Mouse (Mus musculus) bone marrow macrophage, adult 2 months (primary cell): ENCODE measurements around the gene Zbtb16. TPM values are rescaled to one million over a fixed set of nuclear protein-coding genes. Genes with fewer than 3 reads are reported as not detected.

Experiments
- H3K27ac ChIP-seq: 2 replicates; pipeline ENCODE4 v1.5.1; 2012; ENCODE audit warnings: low read depth, low read length; ENCODE audit not compliant: insufficient read depth
- H3K4me1 ChIP-seq: 2 replicates; pipeline ENCODE4 v1.6.1; 2012; ENCODE audit warnings: low read length; ENCODE audit not compliant: control insufficient read depth, insufficient read depth
- H3K4me3 ChIP-seq: 2 replicates; pipeline ENCODE4 v1.5.1; 2012; ENCODE audit warnings: mild to moderate bottlenecking, low read length, moderate library complexity; ENCODE audit not compliant: insufficient read depth
- CTCF ChIP-seq: IDR thresholded peaks from 2 replicates; pipeline ENCODE4 v1.5.1; 2012; ENCODE audit warnings: low read depth, mild to moderate bottlenecking, low read length, moderate library complexity
- POLR2A ChIP-seq: IDR thresholded peaks from 2 replicates; pipeline ENCODE4 v1.6.1; 2012; ENCODE audit warnings: mild to moderate bottlenecking, low read depth, low read length, borderline replicate concordance
- polyA plus RNA-seq: library from polyadenylated mRNA; stranded (reverse); fragments of >200 nt; gene quantifications from 2 replicates; pipeline ENCODE4 v1.2.4, GENCODE M21; 2012; ENCODE audit not compliant: missing spikeins, insufficient read depth, insufficient read length

The Zbtb16 gene
- polyA plus RNA-seq, 1 experiment, result 2.9 TPM

DNA sequence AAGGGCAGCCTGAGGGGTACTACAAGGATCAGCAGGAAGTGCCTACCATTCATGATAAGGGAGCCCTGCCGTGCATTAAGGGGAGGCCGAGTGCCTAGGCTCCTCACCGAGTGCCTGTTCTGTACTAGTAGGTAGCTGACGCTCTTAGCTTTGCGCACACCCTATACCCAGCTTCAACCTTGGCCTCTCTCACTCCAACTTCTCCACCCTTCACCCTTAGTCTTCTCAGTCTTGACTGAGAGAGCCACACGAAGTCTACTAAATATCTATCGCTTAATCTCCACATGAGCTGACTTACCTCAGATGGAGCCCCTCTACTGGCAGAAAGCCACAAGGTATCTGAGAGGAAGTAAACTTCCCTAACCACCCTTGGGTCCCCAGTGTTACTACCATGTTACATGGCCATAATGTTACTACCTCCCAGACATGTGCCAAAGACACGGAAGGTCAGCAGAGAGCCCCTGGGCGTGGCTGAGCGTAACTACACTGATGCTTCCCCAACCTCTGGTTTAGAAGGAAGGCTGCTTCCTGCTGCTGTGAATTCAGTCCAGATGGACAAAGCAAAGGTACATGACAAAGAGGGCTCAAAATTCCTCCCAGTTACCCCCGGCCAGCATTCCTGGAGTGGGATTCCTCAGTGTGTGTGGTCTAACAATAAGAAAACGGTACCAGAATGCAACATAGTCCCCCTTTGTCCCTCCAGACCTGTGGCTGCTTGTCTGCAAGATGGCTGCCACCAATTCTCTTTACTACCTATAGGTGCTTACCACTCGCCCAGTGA, 122.8 kb downstream of the Zbtb16 start:
- Histone ChIP-seq H3K4me3 (no peak overlapping the region), H3K27ac (no peak overlapping the region), H3K4me1 (no peaks in the 10 kb centered on the region)
- TF ChIP-seq POLR2A (no peak), CTCF (no peak)

DNA sequence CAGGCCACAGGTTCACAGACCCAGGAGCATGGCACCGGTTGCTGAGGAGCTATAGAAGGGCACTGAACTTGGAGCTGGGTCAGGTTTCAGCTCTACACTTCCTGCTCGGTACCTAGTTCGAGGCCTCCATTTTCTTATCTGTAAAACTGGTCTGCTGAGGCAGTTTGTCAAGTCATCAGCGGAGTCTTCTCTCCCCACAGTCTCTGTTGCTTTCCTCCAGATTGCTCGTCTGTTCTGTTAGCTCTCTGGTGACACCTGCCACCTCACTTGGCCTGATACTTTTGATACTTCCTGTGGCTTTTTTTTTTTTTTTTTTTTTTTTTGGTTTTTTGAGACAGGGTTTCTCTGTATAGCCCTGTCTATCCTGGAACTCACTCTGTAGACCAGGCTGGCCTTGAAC, 124.2 kb downstream of the Zbtb16 start:
- H3K27ac ChIP-seq, result no peak overlapping the region
- TF ChIP-seq CTCF, result no peak
- no peak for TF ChIP-seq POLR2A
- no peak overlapping the region for H3K4me3 ChIP-seq
- H3K4me1 ChIP-seq, result no peaks in the 10 kb centered on the region

DNA sequence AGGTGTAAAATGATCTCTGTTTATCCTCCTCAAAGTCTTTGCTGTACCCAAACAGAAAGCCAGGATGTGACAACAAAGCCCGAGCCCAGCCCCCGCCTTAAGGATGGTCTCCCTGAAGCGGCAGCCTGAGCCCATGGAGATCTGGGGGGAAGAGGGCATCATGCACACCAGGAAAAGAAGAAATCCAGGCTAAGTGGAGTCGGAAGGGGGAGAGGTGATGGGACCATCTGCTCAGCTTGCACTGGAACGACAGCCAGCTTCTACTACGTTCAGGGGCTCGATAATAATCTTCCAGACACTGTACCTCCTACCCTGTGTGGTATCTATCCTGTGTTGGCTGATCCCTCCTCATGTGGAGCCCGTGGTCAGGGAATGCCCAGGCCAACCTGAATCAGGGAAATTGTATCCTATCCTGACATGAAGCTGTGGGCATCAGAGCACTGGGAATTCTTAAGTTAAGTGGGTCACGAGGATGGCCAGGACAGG, 124.7 kb downstream of the Zbtb16 start:
- Histone ChIP-seq H3K4me3 (no peak overlapping the region), H3K27ac (no peak overlapping the region), H3K4me1 (no peaks in the 10 kb centered on the region)
- no peak for TF ChIP-seq CTCF
- TF ChIP-seq POLR2A, result no peak

DNA sequence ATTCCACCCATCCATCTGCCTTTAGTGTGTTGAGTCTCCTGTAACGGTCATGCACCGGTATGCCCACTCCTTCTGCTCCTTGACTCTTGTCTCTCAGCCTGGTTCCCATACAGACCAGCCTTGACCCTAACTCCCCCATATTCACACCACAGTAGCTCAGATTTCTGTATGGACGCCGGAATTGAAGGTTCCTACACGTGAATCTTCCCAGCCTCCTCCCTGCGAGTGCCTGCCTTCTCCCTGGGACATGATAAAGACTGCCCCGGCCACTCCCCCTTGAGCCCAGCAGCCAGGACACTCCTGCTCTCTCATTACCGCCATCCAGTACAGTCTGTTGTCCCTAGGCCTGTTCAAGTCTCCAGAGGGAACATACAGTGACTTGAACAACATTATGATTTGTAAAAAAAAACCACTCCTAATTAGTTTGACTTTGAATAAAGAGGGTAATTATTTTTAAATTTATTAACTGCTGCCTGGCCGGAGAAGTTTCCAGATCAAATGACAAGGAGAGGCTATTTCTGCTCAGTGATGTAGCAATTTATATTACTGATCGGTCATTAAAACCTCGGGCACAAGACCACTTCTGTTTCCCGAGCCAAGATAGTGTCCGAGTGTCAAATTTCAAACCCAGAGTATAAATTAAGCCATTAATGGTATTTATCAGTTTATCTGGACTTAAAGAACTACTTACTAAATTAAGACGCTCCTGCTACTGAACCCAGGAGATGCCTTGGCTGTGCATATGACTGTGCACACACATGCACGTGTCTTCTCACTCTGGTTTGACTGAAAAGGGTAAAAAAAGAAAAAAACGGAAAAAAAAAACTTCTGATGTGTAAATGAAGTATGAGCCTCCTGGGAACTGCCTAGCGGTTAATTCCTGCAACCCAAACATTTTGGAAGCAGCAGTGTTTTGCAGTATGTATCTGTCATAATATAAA, 125.4 kb downstream of the Zbtb16 start:
- H3K4me1 ChIP-seq, result no peaks in the 10 kb centered on the region

DNA sequence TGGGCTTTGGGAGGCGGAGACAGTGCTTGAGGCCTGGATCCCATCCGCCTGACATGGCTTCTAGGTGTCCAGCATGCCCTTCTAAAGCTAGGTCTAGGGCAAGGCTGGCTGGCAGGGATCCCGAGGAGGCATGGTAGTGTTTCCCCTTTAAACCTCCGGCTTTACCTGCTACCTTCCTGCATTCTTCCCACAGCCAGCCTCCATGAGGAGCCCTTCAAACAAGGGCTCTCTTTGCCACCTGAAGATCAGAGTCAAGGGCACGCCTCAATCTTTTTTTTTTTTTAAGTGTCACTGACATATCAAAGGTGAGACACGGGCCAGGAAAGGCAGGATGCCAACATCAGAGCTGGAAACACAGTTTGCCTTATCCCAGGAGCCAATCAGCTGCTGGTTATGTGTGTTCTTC, 128.2 kb downstream of the Zbtb16 start:
- TF ChIP-seq POLR2A (no peak), CTCF (no peak)
- no peak overlapping the region for H3K4me3 ChIP-seq
- H3K4me1 ChIP-seq, result no peaks in the 10 kb centered on the region
- no peak overlapping the region for H3K27ac ChIP-seq

More for the DNA sequence above, 125.4 kb downstream of the Zbtb16 start:
- Histone ChIP-seq H3K27ac (no peak overlapping the region), H3K4me3 (no peak overlapping the region)
- no peak for TF ChIP-seq POLR2A
- TF ChIP-seq CTCF, result no peak

DNA sequence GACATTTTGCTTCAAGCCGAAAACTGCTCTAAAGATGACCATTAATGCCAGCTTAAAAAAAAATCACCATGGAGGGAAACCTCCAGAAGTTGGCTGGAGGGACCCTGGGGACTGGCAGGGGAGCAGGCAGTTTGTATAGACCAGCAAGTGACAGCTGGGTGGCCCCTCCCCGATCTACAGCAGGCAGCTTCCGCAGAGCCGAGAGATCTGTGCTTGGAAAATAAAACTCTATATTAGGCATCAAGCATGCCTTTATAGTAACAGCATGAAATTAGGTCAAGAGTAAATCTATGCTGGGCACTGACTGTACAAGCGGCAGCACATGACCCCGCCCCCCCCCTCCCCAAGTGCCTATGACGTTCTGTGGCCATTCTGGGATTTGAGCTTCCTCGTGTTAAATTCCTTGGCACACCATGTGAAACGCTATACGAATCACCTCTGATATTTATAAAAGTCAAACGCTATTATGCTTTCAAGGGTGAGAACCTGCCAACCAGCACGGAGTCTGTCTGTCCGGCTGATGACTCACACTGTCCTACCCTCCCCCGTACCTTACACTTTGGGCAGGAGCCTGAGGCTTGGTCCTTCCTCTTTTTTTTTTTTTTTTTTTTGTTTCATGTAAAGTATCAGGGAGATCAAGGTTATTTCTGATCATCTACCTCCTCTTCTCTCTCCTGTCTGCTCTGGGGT, 128.7 kb downstream of the Zbtb16 start:
- H3K4me1 ChIP-seq, result no peaks in the 10 kb centered on the region
- H3K27ac ChIP-seq, result no peak overlapping the region
- no peak overlapping the region for H3K4me3 ChIP-seq
- TF ChIP-seq POLR2A, result no peak
- TF ChIP-seq CTCF, result no peak

DNA sequence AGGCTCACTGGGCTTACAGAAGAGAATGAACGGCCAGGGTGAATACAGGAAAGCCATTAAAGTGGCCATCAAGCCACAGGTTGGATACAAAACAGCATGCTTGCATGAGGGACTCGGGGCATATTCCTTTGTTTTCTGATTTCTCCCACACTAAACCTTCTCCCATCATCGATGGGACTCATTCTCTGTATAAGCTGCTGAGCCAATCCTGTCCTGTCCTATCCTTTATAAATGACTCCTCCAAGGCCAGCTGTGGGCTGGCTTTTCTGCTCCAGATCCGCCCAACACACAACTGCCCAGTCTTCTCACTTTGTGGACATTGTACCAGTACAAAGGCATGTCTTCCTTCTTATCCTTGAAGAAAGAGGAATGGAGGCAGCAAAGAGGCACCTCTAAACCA, 134.7 kb downstream of the Zbtb16 start:
- Histone ChIP-seq H3K4me3 (no peak overlapping the region), H3K27ac (no peak overlapping the region), H3K4me1 (no peaks in the 10 kb centered on the region)
- TF ChIP-seq POLR2A, result no peak
- no peak for TF ChIP-seq CTCF

DNA sequence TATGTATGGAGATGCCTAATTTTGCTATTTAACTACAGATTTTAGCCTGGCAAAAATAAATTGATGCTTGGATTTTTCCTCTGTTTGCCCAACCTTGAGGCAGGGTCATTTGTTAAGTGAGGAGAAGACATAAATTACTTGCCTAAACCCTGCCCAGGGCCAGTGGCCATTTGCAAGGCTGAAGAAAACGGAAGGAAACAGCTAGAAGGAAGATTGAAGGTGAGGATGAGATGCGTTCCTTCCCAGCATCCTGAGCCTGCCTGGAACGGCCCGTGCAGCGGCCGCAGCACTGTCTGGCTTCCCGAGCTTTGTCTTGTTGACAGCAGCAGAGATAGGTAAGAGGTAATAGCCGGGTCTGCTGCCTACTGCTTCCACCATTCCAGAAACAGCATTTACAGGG, 135.2 kb downstream of the Zbtb16 start:
- H3K27ac ChIP-seq, result no peak overlapping the region
- H3K4me3 ChIP-seq, result no peak overlapping the region
- no peaks in the 10 kb centered on the region for H3K4me1 ChIP-seq
- TF ChIP-seq POLR2A (no peak), CTCF (no peak)

DNA sequence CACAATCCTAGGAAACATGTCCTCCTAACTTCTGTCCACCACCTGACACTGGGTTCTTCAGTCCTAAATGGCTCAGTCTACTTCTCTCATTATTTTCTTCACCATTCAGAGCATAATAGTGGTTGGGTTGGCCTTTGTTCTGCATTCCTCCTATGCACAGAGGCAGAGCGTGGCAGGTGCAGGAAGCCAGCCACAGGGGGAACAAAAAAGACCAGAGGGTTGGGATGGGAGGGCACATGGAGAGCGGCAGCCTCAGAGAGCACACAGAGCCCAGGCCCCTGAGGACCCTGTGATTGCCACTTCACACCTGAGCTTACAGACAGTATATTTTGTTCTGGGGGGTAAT, 138.6 kb downstream of the Zbtb16 start:
- no peak overlapping the region for H3K27ac ChIP-seq
- H3K4me1 ChIP-seq, result no peaks in the 10 kb centered on the region
- no peak overlapping the region for H3K4me3 ChIP-seq
- no peak for TF ChIP-seq CTCF
- TF ChIP-seq POLR2A, result no peak
